Mouse (Mus musculus): ENCODE data around the gene Dnajc15.

DNA sequence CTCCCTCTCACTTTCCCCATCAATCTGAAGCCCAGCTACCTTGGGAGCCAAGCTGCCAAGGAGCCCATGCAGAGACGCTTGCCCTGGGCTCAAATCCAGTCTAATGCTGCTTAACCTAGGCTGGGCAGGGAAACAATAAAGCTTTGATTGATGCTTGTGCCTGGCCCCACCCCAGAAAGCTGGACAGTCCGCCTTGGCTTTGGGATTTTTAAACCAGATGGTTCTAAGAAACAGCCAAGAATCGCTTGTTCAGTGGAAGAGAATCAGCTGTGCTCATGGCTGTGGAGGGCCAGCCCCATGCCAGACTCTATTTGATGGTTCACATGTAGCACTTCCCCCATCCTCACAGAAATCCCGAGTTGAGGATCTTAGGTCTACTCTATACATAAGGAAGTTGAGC, 60.0 kb downstream of the Dnajc15 start:
- no peak for TF ChIP-seq CTCF (IDR thresholded peaks at IDR 0.05; ENCODE audit: borderline replicate concordance, insufficient read depth, low read length)
- TF ChIP-seq POLR2A (IDR thresholded peaks at IDR 0.05; ENCODE audit: low read depth, low read length): no peak

Measured in embryonic fibroblast, embryonic 13.5 days (primary cell).